Mouse (Mus musculus) liver, adult 2 months (tissue): Measurements from ENCODE around the gene Thg1l.

Source experiments
- CTCF ChIP-seq: fragments of 200-500 bp; IDR thresholded peaks from 2 replicates; pipeline ENCODE4 v1.5.1; 2011; ENCODE audit warnings: low read depth, low read length, control low read depth
- POLR2A ChIP-seq: fragments of 200-500 bp; IDR thresholded peaks from 2 replicates; pipeline ENCODE4 v1.6.1; 2011; ENCODE audit warnings: low read length, control low read depth; ENCODE audit not compliant: insufficient read depth; ENCODE audit errors: extremely low read depth

DNA sequence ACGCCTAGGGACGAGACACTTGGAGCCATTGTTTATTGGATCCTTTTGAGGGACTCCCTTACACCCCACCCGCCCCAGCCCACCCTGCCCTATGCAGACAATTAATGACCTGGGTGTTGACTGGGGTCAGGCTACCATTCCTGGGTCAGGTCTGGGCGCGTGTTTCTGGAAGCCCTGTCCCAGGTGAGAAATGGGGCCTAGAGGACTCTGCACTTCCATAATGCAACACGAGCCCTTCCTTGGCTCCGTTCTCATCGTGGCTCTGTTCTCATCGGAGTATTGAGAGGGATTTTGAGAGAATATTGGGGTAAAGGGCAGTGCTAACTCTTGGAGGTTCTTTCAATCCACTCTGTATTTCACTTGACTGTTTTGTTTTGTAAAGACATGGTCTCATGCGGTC, 39.1 kb downstream of the Thg1l start:
- TF ChIP-seq CTCF (no peak), POLR2A (no peak)
